Mouse (Mus musculus) urinary bladder, postnatal 14 days (tissue): ENCODE results near the gene Cul7.

Experiments
- DNase-seq: peaks from one replicate; pipeline ENCODE4 v3.0.0; 2021; ENCODE audit warnings: low spot score

Cul7 gene

DNA sequence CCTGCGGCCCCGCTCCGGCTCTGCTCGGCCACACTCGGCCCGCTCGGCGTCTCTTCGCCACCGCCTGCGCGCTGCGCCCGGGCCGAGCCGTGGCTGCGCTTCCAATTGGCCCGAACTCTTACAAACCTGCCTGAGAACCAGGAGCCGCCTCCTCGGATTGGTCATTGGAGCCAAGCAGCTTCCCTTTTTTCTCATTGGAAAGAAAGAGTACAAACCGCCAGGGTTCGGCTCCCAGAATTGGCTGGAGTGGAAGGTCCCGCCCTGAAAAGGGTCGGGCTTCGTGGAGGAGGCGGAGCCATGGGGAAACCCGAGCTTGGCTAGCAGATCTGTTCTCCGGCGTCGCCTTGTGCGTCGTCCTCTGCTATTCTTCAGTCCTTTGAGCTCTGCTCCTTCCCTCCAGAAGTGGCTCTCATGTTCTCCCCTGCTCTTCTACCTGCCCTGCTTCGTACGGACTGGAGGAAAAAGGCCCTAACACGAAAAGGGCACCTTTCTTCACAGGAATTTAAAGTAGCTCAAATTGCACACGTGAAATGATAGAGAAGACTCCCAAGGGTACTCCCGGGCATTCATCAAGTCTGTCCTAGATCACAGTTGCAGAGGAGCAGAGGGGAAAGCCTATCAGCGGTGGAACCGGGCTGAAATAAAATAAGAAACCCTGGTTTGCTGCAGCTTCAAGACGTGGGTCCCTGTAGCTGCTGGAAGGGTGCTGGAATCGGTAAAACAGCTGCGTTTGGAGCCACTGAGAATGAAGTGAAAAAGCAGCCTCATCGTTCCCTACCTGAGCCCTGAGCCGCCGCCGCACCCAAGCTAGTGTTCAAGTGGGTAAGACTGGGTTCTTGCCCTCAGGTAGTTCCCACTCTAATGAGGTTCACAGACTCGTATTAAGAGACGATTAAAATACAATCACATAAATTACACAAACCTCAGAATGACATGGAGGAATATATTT lies 55.0 kb downstream of the Cul7 start, which contains the start of gene Ppp2r5d:
Gene Ppp2r5d, minus strand, starts transcription at position 225 of the 949 bp plus-strand sequence.
- peak; percentile 97 for DNase-seq

DNA sequence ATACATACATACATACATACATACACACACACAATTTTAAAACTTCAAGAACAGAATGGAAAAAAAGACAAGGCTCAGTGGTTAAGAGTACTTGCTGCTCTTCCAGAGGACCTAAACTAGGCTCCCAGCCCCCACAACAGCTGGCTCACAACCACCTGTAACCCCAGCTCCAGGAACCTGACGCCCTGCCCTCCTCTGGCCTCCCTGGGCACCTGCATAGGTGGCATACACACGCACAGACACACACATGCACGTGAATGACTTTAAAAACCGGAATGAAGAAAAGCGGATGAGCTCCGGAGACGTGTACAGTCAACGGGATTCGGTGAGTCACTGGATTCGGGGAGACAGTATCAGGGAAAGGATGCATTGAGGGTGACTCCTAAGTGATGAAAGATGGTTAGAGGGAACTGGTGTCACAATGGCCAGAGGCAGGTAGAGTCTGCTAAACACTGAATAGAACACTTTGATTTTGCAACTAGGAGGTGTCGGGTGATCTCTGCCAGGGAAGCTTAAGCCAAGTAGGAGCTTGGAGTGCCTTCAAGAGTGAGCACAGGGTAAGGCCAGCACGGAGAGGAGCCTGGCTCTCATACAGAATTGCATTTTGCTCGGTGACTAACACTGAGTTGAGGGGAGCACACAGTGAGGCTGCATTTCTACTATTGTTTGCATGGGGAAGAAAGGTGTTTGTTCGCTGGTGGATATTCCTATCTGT lies 56.4 kb downstream of the Cul7 start:
- no peak for DNase-seq

DNA sequence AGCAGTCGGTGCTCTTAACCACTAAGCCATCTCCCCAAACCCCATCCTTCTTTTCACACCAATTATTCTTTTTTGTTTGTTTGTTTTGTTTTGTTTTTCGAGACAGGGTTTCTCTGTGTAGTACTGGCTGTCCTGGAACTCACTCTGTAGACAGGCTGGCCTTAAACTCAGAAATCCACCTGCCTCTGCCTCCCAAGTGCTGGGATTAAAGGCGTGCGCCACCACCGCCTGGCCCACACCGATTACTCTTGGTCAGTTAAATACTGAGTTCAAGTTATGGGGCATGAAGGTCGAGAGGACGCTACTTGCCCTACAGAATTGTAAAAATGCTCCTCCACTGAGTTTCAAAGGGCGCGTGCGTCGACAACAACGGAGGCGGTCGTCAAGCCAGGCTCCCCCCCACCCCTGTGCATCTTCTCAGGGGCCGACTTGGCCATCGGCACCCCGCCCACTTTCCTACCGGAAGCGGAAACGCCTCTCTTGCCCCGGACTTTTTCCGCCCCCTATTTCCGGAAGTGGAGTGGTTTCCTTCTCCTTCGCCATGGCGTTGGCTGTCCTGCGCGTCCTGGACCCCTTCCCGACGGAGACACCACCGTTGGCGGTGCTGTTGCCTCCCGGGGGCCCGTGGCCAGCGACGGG lies 60.9 kb downstream of the Cul7 start, which contains the start of gene Pex6:
Gene Pex6, plus strand, starts transcription at position 505 of the 639 bp plus-strand sequence.
- DNase-seq, result peak; percentile 94

DNA sequence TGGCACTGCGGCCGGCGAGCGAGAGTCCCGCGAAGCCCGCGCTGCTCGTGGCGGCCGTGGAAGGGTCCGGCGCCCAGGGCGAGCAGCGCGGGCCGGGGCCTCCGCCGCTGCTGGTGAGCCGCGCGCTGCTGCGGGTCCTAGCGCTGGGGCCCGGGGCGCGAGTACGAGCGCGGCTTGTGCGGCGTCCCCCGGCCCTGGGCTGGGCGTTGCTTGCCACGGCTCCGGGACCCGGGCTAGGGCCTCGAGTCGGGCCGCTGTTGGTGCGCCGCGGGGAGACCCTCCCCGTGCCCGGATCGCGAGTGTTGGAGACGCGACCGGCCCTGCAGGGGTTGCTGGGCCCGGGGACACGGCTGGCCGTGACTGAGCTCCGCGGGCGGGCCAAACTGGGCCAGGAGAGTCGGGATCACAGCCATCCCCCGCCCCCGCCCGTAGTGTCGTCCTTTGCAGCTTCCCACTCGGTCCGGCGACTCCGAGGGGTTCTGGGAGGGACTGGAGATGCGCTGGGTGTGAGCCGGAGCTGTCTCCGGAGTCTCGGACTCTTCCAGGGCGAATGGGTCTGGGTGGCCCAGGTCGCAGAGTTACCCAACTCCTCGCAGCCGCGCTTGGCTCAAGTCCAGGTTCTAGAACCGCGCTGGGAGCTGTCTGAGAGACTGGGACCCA lies 61.6 kb downstream of the Cul7 start:
- DNase-seq, result peak; percentile 67

DNA sequence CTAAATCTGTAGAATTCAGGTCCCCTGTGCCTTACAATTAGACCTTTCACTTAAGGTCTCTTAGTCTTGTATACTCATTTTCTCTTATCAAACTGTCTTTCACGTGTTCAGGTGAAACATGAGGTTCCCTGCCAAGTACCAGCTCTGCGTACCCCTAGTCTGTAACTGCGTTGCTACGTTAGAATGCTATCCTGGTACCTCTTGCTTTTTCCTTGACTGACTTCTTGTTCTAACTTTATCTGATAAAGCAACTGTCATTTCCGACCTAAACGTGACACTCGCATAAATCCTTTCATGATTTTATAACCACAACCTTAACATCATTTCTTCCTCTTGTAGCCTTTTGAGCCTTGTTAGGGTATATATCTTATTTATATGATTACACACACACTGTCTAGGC lies 62.3 kb downstream of the Cul7 start:
- no peak for DNase-seq

DNA sequence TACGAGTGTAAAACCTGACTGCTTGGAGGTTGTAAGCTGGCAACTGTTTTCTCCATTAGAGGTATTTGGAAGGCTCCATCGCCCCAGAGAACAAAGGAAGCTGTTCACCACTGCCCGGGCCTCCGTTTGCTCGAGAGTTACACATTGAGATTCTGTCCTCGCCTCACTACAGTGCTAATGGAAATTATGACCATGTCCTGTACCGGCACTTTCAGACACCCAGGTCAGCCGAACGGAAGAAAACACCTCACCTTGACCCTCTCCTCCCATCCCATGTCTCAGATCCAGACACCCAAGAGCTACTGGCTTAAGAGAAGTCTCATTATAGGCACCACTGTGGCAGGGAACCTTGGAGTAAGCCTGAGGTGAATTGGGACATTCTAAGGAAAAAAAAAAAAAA lies 63.7 kb downstream of the Cul7 start:
- DNase-seq, result no peak
